Mouse (Mus musculus): ENCODE data around the gene Tecta.

The Tecta gene

GRCm38 (mm10) chr9:42387038-42387437 is 12.7 kb downstream of the Tecta start:
- no peak for DNase-seq (ENCODE audit: low spot score in 2 of 2)

- no peak for DNase-seq (ENCODE audit: low spot score in 2 of 2)
Measured at GRCm38 (mm10) chr9:42385656-42386055, 14.1 kb downstream of the Tecta start.

GRCm38 (mm10) chr9:42382628-42383347 is 16.9 kb downstream of the Tecta start:
- no peak for DNase-seq (ENCODE audit: low spot score in 2 of 2)

- DNase-seq (ENCODE audit: low spot score in 2 of 2), result no peak
Measured at GRCm38 (mm10) chr9:42382063-42382462, 17.7 kb downstream of the Tecta start.

- DNase-seq (ENCODE audit: low spot score in 2 of 2), result no peak
Measured at GRCm38 (mm10) chr9:42378071-42378470, 21.7 kb downstream of the Tecta start.

- no peak for DNase-seq (ENCODE audit: low spot score in 2 of 2)
Measured at GRCm38 (mm10) chr9:42377656-42378055, 22.1 kb downstream of the Tecta start.

- no peak for DNase-seq (ENCODE audit: low spot score in 2 of 2)
Measured at GRCm38 (mm10) chr9:42371670-42372368, 27.9 kb downstream of the Tecta start.

- no peak for DNase-seq (ENCODE audit: low spot score in 2 of 2)
Measured at GRCm38 (mm10) chr9:42357585-42357984, 42.1 kb downstream of the Tecta start.

GRCm38 (mm10) chr9:42354871-42355270 is 44.9 kb downstream of the Tecta start:
- no peak for DNase-seq (ENCODE audit: low spot score in 2 of 2)

GRCm38 (mm10) chr9:42349791-42350190 is 49.9 kb downstream of the Tecta start:
- DNase-seq (ENCODE audit: low spot score in 2 of 2), result no peak

GRCm38 (mm10) chr9:42346297-42346696 is 53.4 kb downstream of the Tecta start:
- DNase-seq (ENCODE audit: low spot score in 2 of 2), result no peak

GRCm38 (mm10) chr9:42339151-42339550 is 60.6 kb downstream of the Tecta start:
- DNase-seq (ENCODE audit: low spot score in 2 of 2), result no peak

GRCm38 (mm10) chr9:42337026-42337425 is 62.7 kb downstream of the Tecta start:
- no peak for DNase-seq (ENCODE audit: low spot score in 2 of 2)

GRCm38 (mm10) chr9:42336575-42336974 is 63.2 kb downstream of the Tecta start:
- no peak for DNase-seq (ENCODE audit: low spot score in 2 of 2)

GRCm38 (mm10) chr9:42334885-42335284 is 64.8 kb downstream of the Tecta start:
- DNase-seq (ENCODE audit: low spot score in 2 of 2), result no peak

- no peak for DNase-seq (ENCODE audit: low spot score in 2 of 2)
Measured at GRCm38 (mm10) chr9:42332692-42333091, 67.0 kb downstream of the Tecta start.

- no peak for DNase-seq (ENCODE audit: low spot score in 2 of 2)
Measured at GRCm38 (mm10) chr9:42331341-42331740, 68.4 kb downstream of the Tecta start.

GRCm38 (mm10) chr9:42329753-42330152 is 70.0 kb downstream of the Tecta start:
- no peak for DNase-seq (ENCODE audit: low spot score in 2 of 2)

- DNase-seq (ENCODE audit: low spot score in 2 of 2), result no peak
Measured at GRCm38 (mm10) chr9:42326688-42327440, 72.9 kb downstream of the Tecta start.

- DNase-seq (ENCODE audit: low spot score in 2 of 2), result no peak
Measured at GRCm38 (mm10) chr9:42324640-42325394, 74.9 kb downstream of the Tecta start.

GRCm38 (mm10) chr9:42323238-42323637 is 76.5 kb downstream of the Tecta start:
- DNase-seq (ENCODE audit: low spot score in 2 of 2), result no peak

- DNase-seq (ENCODE audit: low spot score in 2 of 2), result no peak
Measured at GRCm38 (mm10) chr9:42321442-42321841, 78.3 kb downstream of the Tecta start.

Measured in urinary bladder, adult 18-20 months (tissue).